Mouse (Mus musculus): ENCODE measurements around the gene Hspa1b. TPM values are rescaled to one million over a fixed set of nuclear protein-coding genes. Genes with fewer than 3 reads are reported as not detected.

Hspa1b gene
- polyA plus RNA-seq (2017; shearing (Covaris generic)), result 100 to 1,000 TPM; 378 to 903 TPM

DNA sequence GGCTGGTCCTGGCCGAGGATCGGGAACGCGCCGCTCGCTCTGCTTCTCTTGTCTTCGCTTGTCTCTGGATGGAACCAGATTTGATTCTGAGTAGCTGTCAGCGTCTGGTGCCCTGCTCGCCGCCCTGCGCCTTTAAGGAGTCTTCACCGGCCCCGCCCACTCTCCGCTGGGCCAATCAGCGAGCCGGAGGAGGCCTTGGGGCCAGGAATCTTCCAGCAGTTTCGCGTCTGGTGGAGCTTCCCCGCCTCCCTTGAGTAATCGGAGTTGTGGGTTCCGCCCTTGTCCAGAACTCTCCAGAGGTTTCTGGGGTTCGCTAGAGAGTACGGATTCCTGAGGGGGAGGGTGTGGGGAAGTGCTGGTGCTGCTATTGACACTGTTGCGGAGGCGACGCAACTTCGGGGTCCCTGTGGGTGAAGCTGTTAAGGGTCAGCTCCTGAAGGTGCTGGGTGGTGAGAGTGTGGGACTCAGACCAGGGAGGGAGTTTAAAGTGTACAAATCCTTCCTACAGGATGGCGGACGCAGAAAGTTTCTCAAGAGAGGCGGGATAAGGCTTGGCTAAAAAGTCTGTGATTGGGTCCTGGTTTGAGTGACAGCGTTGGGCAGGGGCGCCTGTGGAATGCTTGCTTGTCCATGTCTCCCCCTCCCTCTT, at the start of gene Hspa1b:
Gene Hspa1b (minus strand): TSS at position 109 of the 649 bp plus-strand sequence.

DNA sequence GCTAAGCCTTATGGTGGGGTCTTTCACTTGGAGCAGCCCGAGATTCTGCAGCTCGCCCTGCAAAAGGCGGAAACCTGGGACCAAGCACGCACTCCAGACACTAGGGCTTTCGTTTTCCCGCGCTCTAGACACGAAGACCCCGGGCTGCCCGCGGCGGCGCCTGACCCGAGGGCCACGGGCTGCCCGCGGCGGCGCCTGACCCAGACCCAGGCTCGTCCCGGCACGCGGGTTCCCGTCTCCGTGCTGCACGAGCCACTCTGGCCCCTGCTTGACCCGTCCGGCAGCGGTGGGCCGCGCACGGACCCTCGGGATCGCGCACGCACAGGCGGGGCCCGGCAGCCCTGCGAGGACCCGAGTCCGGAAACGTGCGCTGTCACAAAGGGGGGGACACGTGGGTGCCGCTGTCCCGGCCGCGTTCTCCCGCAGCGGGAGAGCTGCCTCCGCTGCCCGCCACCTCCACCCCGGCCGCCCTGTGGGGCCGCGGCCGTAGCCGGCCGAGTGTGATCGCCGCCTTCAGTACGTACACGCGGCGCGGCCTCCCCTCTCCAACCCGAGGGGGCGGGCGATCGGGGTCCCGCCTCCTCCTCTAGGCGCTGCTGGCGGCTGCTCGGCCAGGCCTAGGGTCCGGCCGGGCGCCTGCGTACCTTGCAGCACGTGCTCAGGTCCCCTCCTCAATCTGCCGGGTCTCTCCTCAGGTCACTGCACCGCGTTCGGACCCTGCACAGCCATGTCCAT, 41.8 kb upstream of the Hspa1b start, which contains the start of gene Vars:
Gene Vars (plus strand): TSS at position 271 of the 735 bp plus-strand sequence.

DNA sequence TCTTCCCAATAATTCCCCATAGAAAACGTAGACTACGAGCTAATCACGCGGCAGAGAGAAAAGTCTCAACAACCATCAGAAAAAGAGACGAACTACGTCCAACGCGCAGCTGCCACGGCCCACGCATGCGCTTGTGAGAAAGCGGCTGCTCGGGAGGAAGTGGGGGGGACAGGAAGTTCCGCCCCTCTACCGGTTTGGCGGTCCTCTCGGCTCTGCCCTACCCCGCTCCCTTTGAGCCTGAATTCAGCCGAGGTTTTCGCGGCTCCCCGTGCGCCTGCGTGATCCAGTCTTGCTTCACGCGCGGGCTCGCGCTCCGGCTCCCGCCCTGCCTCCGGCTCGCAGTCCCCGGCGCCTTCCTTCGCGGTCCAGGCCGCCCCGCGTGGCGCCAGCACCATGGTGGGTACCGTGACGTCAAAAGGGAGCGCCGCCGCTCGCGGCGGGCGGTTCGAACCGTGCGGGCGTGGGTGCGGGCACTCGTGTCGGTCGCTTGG, 22.7 kb upstream of the Hspa1b start, which contains the start of gene Lsm2:
Gene Lsm2 (plus strand): TSS at position 173 of the 491 bp plus-strand sequence.

DNA sequence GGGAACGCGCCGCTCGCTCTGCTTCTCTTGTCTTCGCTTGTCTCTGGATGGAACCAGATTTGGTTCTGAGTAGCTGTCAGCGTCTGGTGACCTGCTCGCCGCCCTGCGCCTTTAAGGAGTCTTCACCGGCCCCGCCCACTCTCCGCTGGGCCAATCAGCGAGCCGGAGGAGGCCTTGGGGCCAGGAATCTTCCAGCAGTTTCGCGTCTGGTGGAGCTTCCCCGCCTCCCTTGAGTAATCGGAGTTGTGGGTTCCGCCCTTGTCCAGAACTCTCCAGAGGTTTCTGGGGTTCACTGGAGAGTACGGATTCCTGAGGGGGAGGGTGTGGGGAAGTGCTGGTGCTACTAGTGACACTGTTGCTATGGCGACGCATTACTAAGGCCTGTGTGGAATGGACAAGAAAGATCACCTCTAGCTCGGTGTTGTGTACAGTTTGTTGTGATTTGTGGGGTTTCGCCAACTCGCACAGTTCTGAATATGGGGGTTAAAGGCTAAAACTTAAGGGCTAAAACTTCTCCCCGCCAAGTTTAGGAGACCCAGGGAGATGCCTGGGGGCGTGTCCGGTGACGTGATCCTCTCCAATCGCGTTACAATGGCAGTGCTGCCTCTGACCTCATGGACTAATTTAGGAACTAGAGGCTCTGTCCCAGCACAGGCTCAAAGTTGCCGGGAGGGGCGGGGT, 13.2 kb upstream of the Hspa1b start, which contains the start of the genes Hspa1a and Hspa1l:
Gene Hspa1a (minus strand): TSS at position 88 of the 681 bp plus-strand sequence.
Gene Hspa1l (plus strand): TSS at position 635 of the 681 bp plus-strand sequence.

DNA sequence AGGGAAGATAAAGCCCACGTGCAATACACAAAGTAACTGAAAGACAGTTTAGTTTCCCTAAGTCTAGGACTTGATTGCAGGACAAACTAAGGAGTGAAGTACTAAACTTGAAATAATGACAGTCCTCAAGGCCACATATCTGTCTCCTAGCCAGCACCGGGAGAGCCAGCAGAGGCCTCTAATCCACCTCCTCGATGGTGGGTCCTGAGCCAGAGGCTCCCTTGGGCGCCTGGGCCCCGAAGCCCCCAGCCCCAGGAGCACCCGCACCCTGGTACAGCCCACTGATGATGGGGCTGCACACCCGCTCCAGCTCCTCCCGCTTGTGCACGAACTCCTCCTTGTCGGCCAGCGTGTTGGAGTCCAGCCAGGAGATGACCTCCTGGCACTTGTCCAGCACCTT, 10.8 kb upstream of the Hspa1b start, which contains the start of gene Gm20481:
Gene Gm20481 (plus strand): TSS at position 91 of the 400 bp plus-strand sequence.

DNA sequence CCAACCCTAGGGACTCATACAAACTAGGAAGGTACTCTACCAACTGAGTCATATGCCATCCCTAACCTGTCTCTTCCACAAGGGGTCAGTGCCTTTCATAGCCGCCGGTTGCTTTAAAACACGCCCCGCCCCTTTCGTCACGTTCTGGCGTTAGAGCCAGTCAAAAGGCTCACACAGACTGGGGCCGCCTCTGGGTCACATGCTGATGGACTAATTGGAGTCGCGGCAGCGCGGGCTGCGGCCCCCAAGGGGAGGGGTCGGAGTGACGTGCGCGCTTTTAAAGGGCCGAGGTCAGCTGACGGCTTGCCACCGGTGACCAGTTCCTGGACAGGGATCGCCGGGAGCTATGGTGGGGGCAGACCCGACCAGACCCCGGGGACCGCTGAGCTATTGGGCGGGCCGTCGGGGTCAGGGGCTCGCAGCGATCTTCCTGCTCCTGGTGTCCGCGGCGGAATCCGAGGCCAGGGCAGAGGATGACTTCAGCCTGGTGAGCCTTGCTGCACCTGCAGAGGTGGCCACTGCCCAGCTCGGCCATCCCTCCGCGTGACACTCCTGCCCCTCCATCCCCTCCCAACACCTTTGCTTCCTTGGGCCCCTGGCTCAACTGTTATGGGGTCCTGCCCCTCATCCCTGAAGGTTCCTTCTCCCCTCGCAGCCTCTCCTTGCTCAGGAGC, 27.8 kb downstream of the Hspa1b start, which contains the start of gene Neu1:
Gene Neu1 (plus strand): TSS at position 193 of the 674 bp plus-strand sequence.

DNA sequence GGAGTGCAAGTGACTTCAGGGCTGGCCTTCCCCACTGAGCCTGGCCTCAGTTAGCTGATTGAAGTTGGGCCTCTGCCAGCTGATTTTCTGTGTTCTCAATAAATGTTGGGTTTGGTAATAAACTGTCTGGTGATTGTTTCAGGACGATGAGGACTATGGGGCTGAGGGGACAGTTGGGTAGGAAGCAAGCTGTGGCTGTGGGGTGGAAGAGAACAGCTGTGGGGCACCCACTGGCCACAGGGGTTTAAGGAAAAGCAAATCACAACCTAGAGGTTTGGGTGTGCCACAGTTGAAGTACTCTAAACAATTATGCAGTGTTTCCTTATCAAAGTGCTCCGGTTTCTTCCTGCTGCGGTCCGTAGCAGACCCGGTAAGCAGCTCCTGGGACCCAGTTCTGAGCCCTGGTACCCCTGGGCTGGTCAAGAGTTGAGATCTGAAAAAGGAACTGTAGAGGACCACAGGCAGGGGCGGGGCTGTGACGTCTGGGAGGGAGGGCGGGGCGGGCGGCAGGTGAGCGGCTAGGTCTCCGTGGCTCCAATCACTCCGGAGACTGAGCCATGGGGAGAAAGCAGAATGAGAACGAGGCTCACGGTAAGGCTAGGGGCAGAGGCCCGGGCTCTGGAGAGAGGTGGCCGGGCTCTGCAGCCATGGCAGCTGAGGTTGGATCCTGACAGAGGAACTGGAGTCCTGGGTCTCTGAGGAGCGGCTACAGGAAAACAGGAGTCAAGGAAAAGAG, 44.9 kb downstream of the Hspa1b start, which contains the start of gene Slc44a4:
Gene Slc44a4 (plus strand): TSS at position 537 of the 736 bp plus-strand sequence.

Other genes starting within 250 kb of the Hspa1b start
- gene C4b, start 215.4 kb downstream of the Hspa1b start, polyA plus RNA-seq (2017; shearing (Covaris generic)), result 1 to 10 TPM in 1 of 2 experiments, under 1 TPM in 1; 0.16 to 4.8 TPM
- not detected for gene Cyp21a1, start 154.7 kb downstream of the Hspa1b start, polyA plus RNA-seq (2017; shearing (Covaris generic))
- gene Stk19, start 122.3 kb downstream of the Hspa1b start, polyA plus RNA-seq (2017; shearing (Covaris generic)), result 10 to 100 TPM; 29.4 to 36.0 TPM
- gene Dxo, start 122.2 kb downstream of the Hspa1b start, polyA plus RNA-seq (2017; shearing (Covaris generic)), result 10 to 100 TPM; 63.2 to 66.7 TPM
- 100 to 1,000 TPM; 103 to 142 TPM for gene Skiv2l, start 109.0 kb downstream of the Hspa1b start, polyA plus RNA-seq (2017; shearing (Covaris generic))
- gene Nelfe, start 108.8 kb downstream of the Hspa1b start, polyA plus RNA-seq (2017; shearing (Covaris generic)), result 10 to 100 TPM; 48.2 to 64.7 TPM
- gene Cfb, start 96.7 kb downstream of the Hspa1b start, polyA plus RNA-seq (2017; shearing (Covaris generic)), result under 1 TPM; 0.40 to 0.65 TPM
- under 1 TPM; 0.27 to 0.39 TPM for gene Zbtb12, start 79.8 kb downstream of the Hspa1b start, polyA plus RNA-seq (2017; shearing (Covaris generic))
- gene Gm20547, start 77.2 kb downstream of the Hspa1b start, polyA plus RNA-seq (2017; shearing (Covaris generic)), result not detected
- 1 to 10 TPM; 1.6 to 3.3 TPM for gene C2, start 61.0 kb downstream of the Hspa1b start, polyA plus RNA-seq (2017; shearing (Covaris generic))
- gene Ehmt2, start 60.8 kb downstream of the Hspa1b start, polyA plus RNA-seq (2017; shearing (Covaris generic)), result 10 to 100 TPM; 65.4 to 83.5 TPM
- gene Slc44a4, start 44.8 kb downstream of the Hspa1b start, polyA plus RNA-seq (2017; shearing (Covaris generic)), result under 1 TPM in 1 of 2 experiments, not detected in 1; 0.21 TPM
- gene Neu1, start 28.0 kb downstream of the Hspa1b start, polyA plus RNA-seq (2017; shearing (Covaris generic)), result 10 to 100 TPM; 78.7 to 95.7 TPM
- 10 to 100 TPM; 13.3 to 18.6 TPM for gene Gm20481, start 10.7 kb upstream of the Hspa1b start, polyA plus RNA-seq (2017; shearing (Covaris generic))
- 100 to 1,000 TPM in 1 of 2 experiments, 10 to 100 TPM in 1; 84.0 to 191 TPM for gene Hspa1a, start 12.9 kb upstream of the Hspa1b start, polyA plus RNA-seq (2017; shearing (Covaris generic))
- under 1 TPM; 0.10 to 0.73 TPM for gene Hspa1l, start 13.5 kb upstream of the Hspa1b start, polyA plus RNA-seq (2017; shearing (Covaris generic))
- 100 to 1,000 TPM in 1 of 2 experiments, 10 to 100 TPM in 1; 80.1 to 110 TPM for gene Lsm2, start 22.6 kb upstream of the Hspa1b start, polyA plus RNA-seq (2017; shearing (Covaris generic))
- gene Vars, start 41.7 kb upstream of the Hspa1b start, polyA plus RNA-seq (2017; shearing (Covaris generic)), result 100 to 1,000 TPM; 201 to 211 TPM
- under 1 TPM; 0.07 to 0.34 TPM for gene Vwa7, start 57.3 kb upstream of the Hspa1b start, polyA plus RNA-seq (2017; shearing (Covaris generic))
- 1 to 10 TPM; 1.5 to 2.5 TPM for gene Sapcd1, start 68.8 kb upstream of the Hspa1b start, polyA plus RNA-seq (2017; shearing (Covaris generic))
- 1 to 10 TPM; 2.9 to 3.2 TPM for gene Msh5, start 87.5 kb upstream of the Hspa1b start, polyA plus RNA-seq (2017; shearing (Covaris generic))
- gene Clic1, start 90.7 kb upstream of the Hspa1b start, polyA plus RNA-seq (2017; shearing (Covaris generic)), result 100 to 1,000 TPM; 533 to 549 TPM
- 1 to 10 TPM in 1 of 2 experiments, under 1 TPM in 1; 0.98 to 2.2 TPM for gene Ddah2, start 99.8 kb upstream of the Hspa1b start, polyA plus RNA-seq (2017; shearing (Covaris generic))
- 1 to 10 TPM in 1 of 2 experiments, not detected in 1; 2.0 TPM for gene Ly6g6c, start 106.2 kb upstream of the Hspa1b start, polyA plus RNA-seq (2017; shearing (Covaris generic))
- gene Mpig6b, start 106.9 kb upstream of the Hspa1b start, polyA plus RNA-seq (2017; shearing (Covaris generic)), result under 1 TPM; 0.11 to 0.16 TPM
- gene Ly6g6e, start 117.7 kb upstream of the Hspa1b start, polyA plus RNA-seq (2017; shearing (Covaris generic)), result not detected
- gene Ly6g6d, start 118.8 kb upstream of the Hspa1b start, polyA plus RNA-seq (2017; shearing (Covaris generic)), result under 1 TPM in 1 of 2 experiments, not detected in 1; 0.60 TPM
- not detected for gene Ly6g6f, start 126.4 kb upstream of the Hspa1b start, polyA plus RNA-seq (2017; shearing (Covaris generic))
- gene Abhd16a, start 130.0 kb upstream of the Hspa1b start, polyA plus RNA-seq (2017; shearing (Covaris generic)), result 10 to 100 TPM; 73.9 to 82.7 TPM
- not detected for gene Ly6g5c, start 149.0 kb upstream of the Hspa1b start, polyA plus RNA-seq (2017; shearing (Covaris generic))
- 1 to 10 TPM in 1 of 2 experiments, under 1 TPM in 1; 0.90 to 3.6 TPM for gene Ly6g5b, start 156.2 kb upstream of the Hspa1b start, polyA plus RNA-seq (2017; shearing (Covaris generic))
- gene Gpank1, start 162.2 kb upstream of the Hspa1b start, polyA plus RNA-seq (2017; shearing (Covaris generic)), result 10 to 100 TPM; 54.2 to 60.6 TPM
- 100 to 1,000 TPM; 238 to 275 TPM for gene Csnk2b, start 162.8 kb upstream of the Hspa1b start, polyA plus RNA-seq (2017; shearing (Covaris generic))
- gene D17H6S53E, start 167.1 kb upstream of the Hspa1b start, polyA plus RNA-seq (2017; shearing (Covaris generic)), result 1 to 10 TPM; 1.9 to 3.0 TPM
- gene Apom, start 172.8 kb upstream of the Hspa1b start, polyA plus RNA-seq (2017; shearing (Covaris generic)), result 1 to 10 TPM in 1 of 2 experiments, not detected in 1; 2.6 TPM
- 10 to 100 TPM; 50.0 to 63.9 TPM for gene Bag6, start 175.9 kb upstream of the Hspa1b start, polyA plus RNA-seq (2017; shearing (Covaris generic))
- 10 to 100 TPM; 24.6 to 25.6 TPM for gene Prrc2a, start 205.7 kb upstream of the Hspa1b start, polyA plus RNA-seq (2017; shearing (Covaris generic))
- gene Aif1, start 216.8 kb upstream of the Hspa1b start, polyA plus RNA-seq (2017; shearing (Covaris generic)), result 1 to 10 TPM; 1.9 to 8.1 TPM
- 1 to 10 TPM; 5.7 to 8.4 TPM for gene Lst1, start 229.2 kb upstream of the Hspa1b start, polyA plus RNA-seq (2017; shearing (Covaris generic))
- gene Ltb, start 235.2 kb upstream of the Hspa1b start, polyA plus RNA-seq (2017; shearing (Covaris generic)), result 1,000 to 10,000 TPM; 1,692 to 1,979 TPM
- gene Tnf, start 242.8 kb upstream of the Hspa1b start, polyA plus RNA-seq (2017; shearing (Covaris generic)), result 10 to 100 TPM; 34.2 to 54.8 TPM
- 100 to 1,000 TPM in 1 of 2 experiments, 10 to 100 TPM in 1; 56.6 to 152 TPM for gene Lta, start 246.1 kb upstream of the Hspa1b start, polyA plus RNA-seq (2017; shearing (Covaris generic))